Mouse (Mus musculus): Measurements from ENCODE around the gene Itga3. TPM values are rescaled to one million over a fixed set of nuclear protein-coding genes. Genes with fewer than 3 reads are reported as not detected.

Itga3 gene
- polyA plus RNA-seq, 1 experiment = 17.1 TPM

DNA sequence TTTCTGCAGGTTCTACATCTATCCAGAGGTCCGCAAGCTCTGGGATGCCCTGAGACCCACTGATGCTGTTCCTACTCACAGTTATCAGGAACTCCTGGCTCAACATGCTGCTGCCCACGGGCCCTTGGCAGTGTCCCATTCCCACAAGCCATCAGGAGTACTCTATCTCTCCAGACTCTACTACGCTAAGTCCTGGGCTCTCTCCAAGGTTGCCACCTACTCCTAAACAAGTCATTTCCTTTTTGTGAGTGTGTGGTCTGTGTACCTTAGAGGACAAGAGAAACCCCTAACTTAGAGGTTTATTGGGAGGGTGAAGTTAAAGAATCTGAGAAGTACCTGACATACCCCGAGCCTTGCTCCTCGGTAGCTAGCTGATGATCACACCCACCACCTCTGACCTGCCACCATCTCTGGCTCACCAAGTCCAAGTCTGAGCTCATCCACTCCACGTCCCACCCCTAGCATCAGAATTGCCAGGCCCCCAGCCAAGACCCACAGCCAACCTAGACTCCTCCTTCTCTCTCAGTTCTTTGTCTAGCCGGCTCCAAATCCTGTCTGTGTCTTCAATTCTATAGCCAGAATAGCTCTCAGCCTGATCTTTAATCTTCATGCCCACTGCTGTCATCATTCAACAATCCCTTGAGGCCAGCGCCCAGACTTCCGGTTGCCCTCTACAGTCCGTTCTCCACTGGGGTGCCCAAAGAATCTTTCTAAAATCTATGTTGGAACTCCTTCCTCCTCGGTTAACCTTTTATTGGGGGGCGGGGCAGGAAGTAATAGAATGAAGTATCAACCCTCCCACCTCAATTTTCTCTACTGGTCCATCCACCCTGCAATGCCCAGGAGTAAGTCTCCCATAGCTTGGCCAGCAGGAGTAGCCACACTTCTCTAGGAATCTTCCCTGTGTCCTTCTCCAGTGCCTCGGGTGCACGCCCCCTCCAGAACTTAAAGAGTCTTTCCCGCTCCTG is 67.7 kb downstream of the Itga3 start:
- 31% methylated on average over 15 of the region's 15 CpGs for WGBS
- TF ChIP-seq CTCF (IDR thresholded peaks at IDR 0.05; ENCODE audit: borderline replicate concordance, control insufficient read depth, extremely low read depth, insufficient read depth, low read length, poor library complexity) = no peak
- DNase-seq = no peak
- Histone ChIP-seq H3K36me3 (ENCODE audit: control insufficient read depth, insufficient read depth, low read length) (peaks cover 11% of the 10 kb centered on the region), H3K4me3 (ENCODE audit: control insufficient read depth, insufficient read depth, low read length) (peak overlapping the region; percentile 46), H3K4me1 (replicated peaks; ENCODE audit: control insufficient read depth, insufficient read depth, low read length) (peaks cover 18% of the 10 kb centered on the region), H3K27ac (ENCODE audit: control insufficient read depth, insufficient read depth, low read length) (no peak overlapping the region), H3K27me3 (ENCODE audit: control insufficient read depth, insufficient read depth, low read length) (peaks cover 16% of the 10 kb centered on the region)

- DNase-seq = no peak
- Histone ChIP-seq H3K36me3 (ENCODE audit: control insufficient read depth, insufficient read depth, low read length) (peaks cover 19% of the 10 kb centered on the region), H3K27ac (ENCODE audit: control insufficient read depth, insufficient read depth, low read length) (no peak overlapping the region), H3K4me1 (replicated peaks; ENCODE audit: control insufficient read depth, insufficient read depth, low read length) (peaks cover 18% of the 10 kb centered on the region), H3K27me3 (ENCODE audit: control insufficient read depth, insufficient read depth, low read length) (peaks cover 16% of the 10 kb centered on the region), H3K4me3 (ENCODE audit: control insufficient read depth, insufficient read depth, low read length) (no peak overlapping the region)
- TF ChIP-seq POLR2A (IDR thresholded peaks at IDR 0.05; ENCODE audit: control insufficient read depth, extremely low read depth, insufficient read depth, low read length, poor library complexity) = no peak
- TF ChIP-seq CTCF (IDR thresholded peaks at IDR 0.05; ENCODE audit: borderline replicate concordance, control insufficient read depth, extremely low read depth, insufficient read depth, low read length, poor library complexity) = no peak
- WGBS = 20% methylated on average over 3 of the region's 3 CpGs
These were observed 69.2 kb downstream of the Itga3 start for GRCm38 (mm10) chr11:95007418-95007817.

GRCm38 (mm10) chr11:95006525-95007219 is 69.9 kb downstream of the Itga3 start:
- Histone ChIP-seq H3K27ac (ENCODE audit: control insufficient read depth, insufficient read depth, low read length) (no peak overlapping the region), H3K36me3 (ENCODE audit: control insufficient read depth, insufficient read depth, low read length) (peaks cover 27% of the 10 kb centered on the region), H3K4me3 (ENCODE audit: control insufficient read depth, insufficient read depth, low read length) (peak overlapping the region; percentile 21), H3K27me3 (ENCODE audit: control insufficient read depth, insufficient read depth, low read length) (peaks cover 16% of the 10 kb centered on the region), H3K4me1 (replicated peaks; ENCODE audit: control insufficient read depth, insufficient read depth, low read length) (peaks cover 18% of the 10 kb centered on the region)
- DNase-seq = peak; percentile 81
- WGBS = 2% methylated on average over 27 of the region's 27 CpGs
- TF ChIP-seq POLR2A (IDR thresholded peaks at IDR 0.05; ENCODE audit: control insufficient read depth, extremely low read depth, insufficient read depth, low read length, poor library complexity) (no peak), CTCF (IDR thresholded peaks at IDR 0.05; ENCODE audit: borderline replicate concordance, control insufficient read depth, extremely low read depth, insufficient read depth, low read length, poor library complexity) (no peak)

GRCm38 (mm10) chr11:95006038-95006437 is 70.6 kb downstream of the Itga3 start:
- Histone ChIP-seq H3K4me1 (replicated peaks; ENCODE audit: control insufficient read depth, insufficient read depth, low read length) (peaks cover 19% of the 10 kb centered on the region), H3K4me3 (ENCODE audit: control insufficient read depth, insufficient read depth, low read length) (no peak overlapping the region), H3K27me3 (ENCODE audit: control insufficient read depth, insufficient read depth, low read length) (peaks cover 16% of the 10 kb centered on the region), H3K36me3 (ENCODE audit: control insufficient read depth, insufficient read depth, low read length) (peaks cover 32% of the 10 kb centered on the region), H3K27ac (ENCODE audit: control insufficient read depth, insufficient read depth, low read length) (no peak overlapping the region)
- DNase-seq = no peak
- no peak for TF ChIP-seq POLR2A (IDR thresholded peaks at IDR 0.05; ENCODE audit: control insufficient read depth, extremely low read depth, insufficient read depth, low read length, poor library complexity)
- 50% methylated on average over 4 of the region's 4 CpGs for WGBS

GRCm38 (mm10) chr11:95004937-95005198 is 71.7 kb downstream of the Itga3 start:
- TF ChIP-seq POLR2A (IDR thresholded peaks at IDR 0.05; ENCODE audit: control insufficient read depth, extremely low read depth, insufficient read depth, low read length, poor library complexity) (no peak), CTCF (IDR thresholded peaks at IDR 0.05; ENCODE audit: borderline replicate concordance, control insufficient read depth, extremely low read depth, insufficient read depth, low read length, poor library complexity) (no peak)

DNA sequence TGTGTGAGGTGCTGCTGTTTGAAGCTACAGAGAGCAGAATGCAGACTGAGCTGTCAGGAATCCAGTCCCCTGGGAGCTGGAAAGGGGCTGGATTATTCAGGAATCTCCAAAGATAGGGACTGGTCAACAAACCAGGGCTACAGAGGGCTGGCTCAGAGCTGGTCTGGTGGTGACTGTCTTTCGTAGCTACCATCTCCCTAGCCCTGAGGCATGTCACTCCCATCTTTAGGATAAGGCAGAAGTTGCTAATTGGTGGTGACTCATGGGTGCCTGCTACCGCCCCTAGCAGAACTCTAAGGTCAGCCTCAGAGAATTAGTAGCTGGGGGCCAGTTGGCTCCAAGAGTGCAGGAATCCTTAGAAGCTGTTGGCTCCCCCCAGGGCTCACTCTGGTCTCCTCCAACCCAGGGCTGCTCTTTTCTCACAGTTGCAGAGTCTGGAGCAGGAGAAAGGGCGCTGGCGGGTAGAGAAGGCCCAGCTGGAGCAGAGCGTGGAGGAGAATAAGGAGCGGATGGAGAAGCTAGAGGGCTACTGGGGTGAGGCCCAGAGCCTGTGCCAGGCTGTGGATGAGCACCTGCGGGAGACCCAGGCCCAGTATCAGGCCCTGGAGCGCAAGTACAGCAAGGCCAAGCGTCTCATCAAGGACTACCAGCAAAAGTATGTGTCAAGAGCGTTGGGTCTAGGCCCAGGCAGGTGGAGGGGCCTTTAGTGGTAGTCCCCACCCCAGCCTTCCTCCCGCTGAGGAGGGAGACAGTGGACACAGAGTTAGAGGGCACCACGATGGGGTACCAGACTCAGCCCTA is 72.3 kb downstream of the Itga3 start:
- H3K27me3 ChIP-seq (ENCODE audit: control insufficient read depth, insufficient read depth, low read length) = peaks cover 6% of the 10 kb centered on the region
- TF ChIP-seq CTCF (IDR thresholded peaks at IDR 0.05; ENCODE audit: borderline replicate concordance, control insufficient read depth, extremely low read depth, insufficient read depth, low read length, poor library complexity) (no peak), POLR2A (IDR thresholded peaks at IDR 0.05; ENCODE audit: control insufficient read depth, extremely low read depth, insufficient read depth, low read length, poor library complexity) (no peak)
- H3K4me3 ChIP-seq (ENCODE audit: control insufficient read depth, insufficient read depth, low read length) = no peak overlapping the region
- no peak overlapping the region for H3K27ac ChIP-seq (ENCODE audit: control insufficient read depth, insufficient read depth, low read length)
- H3K36me3 ChIP-seq (ENCODE audit: control insufficient read depth, insufficient read depth, low read length) = peaks cover 40% of the 10 kb centered on the region
- peaks cover 32% of the 10 kb centered on the region for H3K4me1 ChIP-seq (replicated peaks; ENCODE audit: control insufficient read depth, insufficient read depth, low read length)
- WGBS = 96% methylated on average over 12 of the region's 12 CpGs
- DNase-seq = no peak

More at GRCm38 (mm10) chr11:95004937-95005198, 71.7 kb downstream of the Itga3 start:
- Histone ChIP-seq H3K27ac (ENCODE audit: control insufficient read depth, insufficient read depth, low read length) (no peak overlapping the region), H3K27me3 (ENCODE audit: control insufficient read depth, insufficient read depth, low read length) (peaks cover 12% of the 10 kb centered on the region), H3K4me1 (replicated peaks; ENCODE audit: control insufficient read depth, insufficient read depth, low read length) (peaks cover 31% of the 10 kb centered on the region), H3K4me3 (ENCODE audit: control insufficient read depth, insufficient read depth, low read length) (no peak overlapping the region), H3K36me3 (ENCODE audit: control insufficient read depth, insufficient read depth, low read length) (peaks cover 37% of the 10 kb centered on the region)
- 92% methylated on average over 6 of the region's 6 CpGs for WGBS
- no peak for DNase-seq

Measured in thymus, adult 2 months (tissue).